Mouse (Mus musculus) layer of hippocampus, adult 9-10 months (tissue): ENCODE results near the gene Tmem221.
"Not testable (repeated sequence)": the region's sequence is repeated elsewhere in the genome, so short reads cannot be mapped to it uniquely, and the experiment has no call there.

Experiments
- DNase-seq: peaks from one replicate; pipeline ENCODE4 v3.0.0; 2022; ENCODE audit warnings: low spot score

Gene Tmem221

GRCm38 (mm10) chr8:71547590-71547989 lies 11.1 kb downstream of the Tmem221 start:
- no peak for DNase-seq

- no peak for DNase-seq
Observed at GRCm38 (mm10) chr8:71545053-71545452, 13.6 kb downstream of the Tmem221 start.

GRCm38 (mm10) chr8:71543755-71544154 lies 14.9 kb downstream of the Tmem221 start:
- DNase-seq = no peak

GRCm38 (mm10) chr8:71542632-71543343 lies 15.9 kb downstream of the Tmem221 start, which contains the start of gene Mvb12a:
TSS of gene Mvb12a (plus strand) at chr8:71542922.
- peak; percentile 95 for DNase-seq

- DNase-seq = peak; percentile 54
Observed at GRCm38 (mm10) chr8:71537028-71537867, 21.4 kb downstream of the Tmem221 start, which contains the start of gene Bst2. TSS of gene Bst2 (minus strand) at chr8:71537456.

GRCm38 (mm10) chr8:71535663-71536062 lies 23.0 kb downstream of the Tmem221 start:
- no peak for DNase-seq

GRCm38 (mm10) chr8:71534263-71534810 lies 24.3 kb downstream of the Tmem221 start:
- no peak for DNase-seq

- not testable (repeated sequence) for DNase-seq
Observed at GRCm38 (mm10) chr8:71530735-71531467, 27.8 kb downstream of the Tmem221 start.

GRCm38 (mm10) chr8:71528362-71529073 lies 30.2 kb downstream of the Tmem221 start:
- no peak for DNase-seq

GRCm38 (mm10) chr8:71527162-71527870 lies 31.4 kb downstream of the Tmem221 start:
- DNase-seq = no peak

GRCm38 (mm10) chr8:71526272-71526671 lies 32.4 kb downstream of the Tmem221 start:
- DNase-seq = no peak

GRCm38 (mm10) chr8:71525226-71526050 lies 33.2 kb downstream of the Tmem221 start, which contains the start of gene Ccdc194:
TSS of gene Ccdc194 (minus strand) at chr8:71525711.
- DNase-seq = no peak

- peak; percentile 90 for DNase-seq
Observed at GRCm38 (mm10) chr8:71521634-71522033, 37.0 kb downstream of the Tmem221 start.

GRCm38 (mm10) chr8:71519037-71519825 lies 39.4 kb downstream of the Tmem221 start:
- DNase-seq = not testable (repeated sequence)

- DNase-seq = no peak
Observed at GRCm38 (mm10) chr8:71516786-71517185, 41.9 kb downstream of the Tmem221 start.

- no peak for DNase-seq
Observed at GRCm38 (mm10) chr8:71515043-71515442, 43.6 kb downstream of the Tmem221 start.

- no peak for DNase-seq
Observed at GRCm38 (mm10) chr8:71513018-71513754, 45.5 kb downstream of the Tmem221 start.

- DNase-seq = no peak
Observed at GRCm38 (mm10) chr8:71511644-71512043, 47.0 kb downstream of the Tmem221 start, which contains the start of gene Plvap. TSS of gene Plvap (minus strand) at chr8:71511752.
